In the genomic region with DNA sequence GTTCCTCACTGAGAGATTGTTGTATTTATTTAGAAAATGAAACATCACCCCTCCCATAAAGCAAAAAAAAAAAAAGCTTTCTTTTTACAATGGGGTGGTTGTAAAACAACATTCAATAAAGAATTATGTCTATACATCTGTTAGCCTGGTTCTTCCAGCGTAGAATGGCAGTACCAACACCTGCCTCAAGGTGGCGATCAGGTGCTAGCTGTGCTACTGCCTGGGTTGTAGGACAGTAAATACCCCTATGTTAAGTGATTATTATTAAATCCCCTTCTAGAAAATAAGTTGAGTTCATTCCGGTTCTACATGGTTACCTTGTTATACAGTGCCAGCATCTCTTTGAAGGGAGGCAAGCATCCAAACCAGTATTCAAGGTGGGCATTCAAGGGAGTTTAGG, we compare ENCODE assay signal across 10 mouse cellular contexts.
DNase-seq lines count a peak whose midpoint lies in the region; ATAC-seq and TF ChIP-seq lines count a peak whose summit lies in the region.
"Had no signal": no experiment of that assay in that cellular context is flagged by ENCODE, and none has a peak within 500 bp of the region (broad histone marks: within the 10 kb centered on the region; RNA-seq: fewer than 3 reads in every experiment).

No protein-coding gene starts in this region.

- no peaks in the 10 kb centered on the region for H3K36me3 ChIP-seq in neural tube, embryonic 15.5 days
- H3K36me3 ChIP-seq in kidney, postnatal 0 days (ENCODE audit: insufficient read depth, low read length): 0 out of 2 replicates have a peak, but pooled peaks cover 3% of the 10 kb centered on the region
- H3K36me3 ChIP-seq: hindbrain, embryonic 15.5 days; neural tube, embryonic 12.5 days had no signal

- H3K4me2 ChIP-seq in neural tube, embryonic 15.5 days: no peak overlapping the region
- H3K4me2 ChIP-seq in kidney, postnatal 0 days (ENCODE audit: low read length): no peak overlapping the region
- H3K4me2 ChIP-seq: hindbrain, embryonic 15.5 days; neural tube, embryonic 12.5 days had no signal

- no peaks in the 10 kb centered on the region for H3K9me3 ChIP-seq in neural tube, embryonic 15.5 days (replicated peaks)
- no peaks in the 10 kb centered on the region for H3K9me3 ChIP-seq in kidney, postnatal 0 days (replicated peaks; ENCODE audit: low read length)
- H3K9me3 ChIP-seq: hindbrain, embryonic 15.5 days; neural tube, embryonic 12.5 days had no signal

- 49% methylated on average over 3 of the region's 3 CpGs for WGBS in neural tube, embryonic 15.5 days
- WGBS in kidney, postnatal 0 days: 66% methylated on average over 3 of the region's 3 CpGs

- no peak for ATAC-seq in neural tube, embryonic 15.5 days (ENCODE audit: low FRiP score)
- no peak for ATAC-seq in kidney, postnatal 0 days (replicated peaks; ENCODE audit: low FRiP score, low read depth)
- ATAC-seq in megakaryocyte, adult 5-6 weeks (ENCODE audit: poor library complexity, severe bottlenecking): peak; percentile 83

- H3K27ac ChIP-seq in neural tube, embryonic 15.5 days (replicated peaks): no peak overlapping the region
- no peak overlapping the region for H3K27ac ChIP-seq in cortical plate, adult 2 months (ENCODE audit: insufficient read depth, low read length)
- no peak overlapping the region for H3K27ac ChIP-seq in kidney, postnatal 0 days
- H3K27ac ChIP-seq: hindbrain, embryonic 15.5 days; neural tube, embryonic 12.5 days had no signal

- H3K9ac ChIP-seq in neural tube, embryonic 15.5 days (replicated peaks): no peak overlapping the region
- H3K9ac ChIP-seq in kidney, postnatal 0 days (ENCODE audit: low read depth, low read length): no peak overlapping the region
- H3K9ac ChIP-seq: hindbrain, embryonic 15.5 days; neural tube, embryonic 12.5 days had no signal

- no peak for TF ChIP-seq POLR2A in cortical plate, adult 2 months (IDR thresholded peaks at IDR 0.05; ENCODE audit: extremely low read depth, insufficient read depth, low read length)

- no peaks in the 10 kb centered on the region for H3K27me3 ChIP-seq in neural tube, embryonic 15.5 days (replicated peaks)
- H3K27me3 ChIP-seq in kidney, postnatal 0 days (ENCODE audit: insufficient read depth, low read length): no peaks in the 10 kb centered on the region
- H3K27me3 ChIP-seq: hindbrain, embryonic 15.5 days; neural tube, embryonic 12.5 days had no signal

- H3K4me3 ChIP-seq in neural tube, embryonic 15.5 days (replicated peaks): no peak overlapping the region
- H3K4me3 ChIP-seq in cortical plate, adult 2 months (ENCODE audit: insufficient read depth, low read length): no peak overlapping the region
- no peak overlapping the region for H3K4me3 ChIP-seq in kidney, postnatal 0 days (replicated peaks; ENCODE audit: low read depth, low read length)
- H3K4me3 ChIP-seq: hindbrain, embryonic 15.5 days; neural tube, embryonic 12.5 days had no signal

- TF ChIP-seq CTCF in cortical plate, adult 2 months (IDR thresholded peaks at IDR 0.05; ENCODE audit: extremely low read depth, insufficient read depth, low read length): peak; percentile 62
- peak; percentile 71 for TF ChIP-seq CTCF in kidney, postnatal 0 days (IDR thresholded peaks at IDR 0.05; ENCODE audit: low read depth)

- peak; percentile 68 to 76 for DNase-seq in cerebellum, postnatal 10 days
- no peak for DNase-seq in cerebellum, adult 9-10 months
- peak; percentile 56 for DNase-seq in neural tube, embryonic 10.5 days (ENCODE audit: extremely low spot score, low spot score)
- peak; percentile 48 for DNase-seq in kidney, postnatal 0 days (ENCODE audit: low spot score)
- peak; percentile 36 for DNase-seq in thymus, postnatal 0 days (ENCODE audit: low spot score)

- H3K4me1 ChIP-seq in neural tube, embryonic 15.5 days: no peaks in the 10 kb centered on the region
- H3K4me1 ChIP-seq in cortical plate, adult 2 months (ENCODE audit: control insufficient read depth, insufficient read depth, low read length): no peaks in the 10 kb centered on the region
- no peaks in the 10 kb centered on the region for H3K4me1 ChIP-seq in kidney, postnatal 0 days (replicated peaks; ENCODE audit: insufficient read depth, low read length)
- H3K4me1 ChIP-seq: hindbrain, embryonic 15.5 days; neural tube, embryonic 12.5 days had no signal
